Mouse (Mus musculus) forebrain, embryonic 10.5 days (tissue): Measurements from ENCODE around the gene Tom1. TPM values are rescaled to one million over a fixed set of nuclear protein-coding genes. Genes with fewer than 3 reads are reported as not detected.

Experiments
- DNase-seq: peaks from one replicate; pipeline ENCODE4 v3.0.0-alpha.2; 2017; ENCODE audit warnings: low spot score; ENCODE audit errors: extremely low spot score
- H3K27ac ChIP-seq: fragments of 300-500 bp; sonication (generic); 2 replicates; pipeline ENCODE4 v1.5.1; 2016; ENCODE audit warnings: mild to moderate bottlenecking
- H3K27me3 ChIP-seq: fragments of 300-500 bp; sonication (generic); 2 replicates; pipeline ENCODE4 v1.6.1; 2016; ENCODE audit warnings: mild to moderate bottlenecking; ENCODE audit not compliant: poor library complexity, severe bottlenecking
- H3K36me3 ChIP-seq: fragments of 300-500 bp; sonication (generic); replicated peaks from 2 replicates; pipeline ENCODE4 v1.6.1; 2016; ENCODE audit warnings: mild to moderate bottlenecking, moderate library complexity
- H3K4me1 ChIP-seq: fragments of 300-500 bp; sonication (generic); 2 replicates; pipeline ENCODE4 v1.6.1; 2016
- H3K4me3 ChIP-seq: fragments of 300-500 bp; sonication (generic); 2 replicates; pipeline ENCODE4 v1.5.1; 2016; ENCODE audit warnings: mild to moderate bottlenecking, moderate library complexity
- H3K9me3 ChIP-seq: fragments of 300-500 bp; sonication (generic); 2 replicates; pipeline ENCODE4 v1.6.1; 2016; ENCODE audit warnings: mild to moderate bottlenecking, moderate library complexity
- WGBS: fragments of 180-500 bp; shearing (Covaris S2); methylation state at CpG from one replicate; pipeline ENCODE4 v1.1.7; 2016; 5-methylcytosine and 5-hydroxymethylcytosine counted together
- polyA plus RNA-seq: library from polyadenylated mRNA; unstranded; fragments of >200 nt; fragmentation: Nextera tagmentation; extraction: Ambion mirVana; gene quantifications from 2 replicates; pipeline ENCODE4 v1.2.1, GENCODE M21; 2016

Gene Tom1
- polyA plus RNA-seq, 1 experiment from 2014 or later, result 30.0 TPM

DNA sequence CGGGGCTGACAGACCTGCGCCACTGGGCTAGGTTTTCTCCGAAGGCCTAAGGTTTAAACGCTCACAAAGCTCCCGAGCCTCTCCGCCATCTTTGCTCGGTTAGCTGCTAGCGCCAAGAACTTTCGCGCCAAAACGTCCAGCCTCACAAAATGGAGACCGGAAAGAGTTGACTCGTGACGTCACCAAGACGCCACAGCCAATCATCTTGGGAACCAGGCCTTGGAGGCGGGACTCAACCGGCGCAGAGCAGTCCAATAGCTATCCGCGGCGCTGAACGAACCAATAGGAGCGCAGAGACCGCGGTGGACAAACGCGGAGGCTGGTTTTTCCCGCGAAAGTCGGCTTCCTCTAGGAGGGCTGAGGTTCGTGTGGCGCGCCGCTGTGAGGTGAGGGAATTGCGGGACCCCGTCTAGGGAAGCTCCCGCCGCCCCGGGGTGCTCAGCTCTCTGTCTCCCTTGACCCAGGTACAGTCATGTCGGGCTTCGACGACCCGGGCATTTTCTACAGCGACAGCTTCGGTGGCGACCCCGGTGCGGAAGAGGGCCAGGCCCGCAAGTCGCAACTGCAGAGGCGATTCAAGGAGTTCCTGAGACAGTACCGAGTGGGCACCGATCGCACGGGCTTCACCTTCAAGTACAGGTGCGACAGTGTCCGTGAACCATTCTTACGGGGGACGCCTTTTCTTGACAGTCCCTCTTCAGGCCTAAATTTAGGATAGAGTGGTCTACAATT lies 75.9 kb downstream of the Tom1 start, which contains the start of gene Mcm5:
Gene Mcm5, plus strand, starts transcription at position 334 of the 732 bp plus-strand sequence.
- under 1% methylated on average over 59 of the region's 59 CpGs for WGBS
- peaks cover 39% of the 10 kb centered on the region for H3K4me1 ChIP-seq
- peaks cover 44% of the 10 kb centered on the region for H3K36me3 ChIP-seq
- peak within 1 kb of the TSS; percentile 97 for H3K27ac ChIP-seq
- H3K4me3 ChIP-seq, result peak within 1 kb of the TSS; percentile 80
- H3K27me3 ChIP-seq, result no peaks in the 10 kb centered on the region
- no peaks in the 10 kb centered on the region for H3K9me3 ChIP-seq
- DNase-seq, result peak; percentile 100

- peak; percentile 27 for DNase-seq
- Histone ChIP-seq H3K4me1 (peaks cover 39% of the 10 kb centered on the region), H3K4me3 (peak overlapping the region; percentile 80), H3K36me3 (peaks cover 51% of the 10 kb centered on the region), H3K27me3 (no peaks in the 10 kb centered on the region), H3K27ac (peak overlapping the region; percentile 97), H3K9me3 (no peaks in the 10 kb centered on the region)
- WGBS, result 26% methylated on average over 13 of the region's 13 CpGs
Measured at GRCm38 (mm10) chr8:75110093-75110492, 76.6 kb downstream of the Tom1 start.

GRCm38 (mm10) chr8:75118505-75118904 lies 85.0 kb downstream of the Tom1 start:
- Histone ChIP-seq H3K27me3 (no peaks in the 10 kb centered on the region), H3K36me3 (peaks cover 100% of the 10 kb centered on the region), H3K4me1 (no peaks in the 10 kb centered on the region), H3K9me3 (no peaks in the 10 kb centered on the region), H3K27ac (no peak overlapping the region), H3K4me3 (no peak overlapping the region)
- DNase-seq, result no peak
- WGBS, result 98% methylated on average over 1 of the region's 1 CpGs

DNA sequence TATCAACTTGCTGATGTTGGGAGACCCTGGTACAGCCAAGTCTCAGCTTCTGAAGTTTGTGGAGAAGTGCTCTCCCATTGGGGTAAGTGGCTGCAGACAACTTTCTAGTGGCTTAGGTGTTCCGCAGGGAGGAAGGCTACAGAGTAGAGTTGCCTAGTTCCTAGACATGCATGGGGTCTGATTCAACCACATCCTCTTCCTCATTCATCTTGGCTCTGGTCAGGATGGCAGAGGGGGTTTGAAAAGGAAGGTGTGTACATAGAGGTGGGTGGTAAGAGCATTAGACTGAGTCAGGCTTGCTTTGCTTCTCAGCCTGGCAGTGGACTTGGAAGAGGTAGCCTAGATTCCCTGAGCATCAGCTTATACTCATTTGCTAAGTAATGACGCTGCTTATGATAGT lies 85.8 kb downstream of the Tom1 start:
- Histone ChIP-seq H3K27me3 (no peaks in the 10 kb centered on the region), H3K36me3 (peaks cover 100% of the 10 kb centered on the region)
- WGBS, result 97% methylated on average over 2 of the region's 2 CpGs

More for the DNA sequence above, 85.8 kb downstream of the Tom1 start:
- no peaks in the 10 kb centered on the region for H3K4me1 ChIP-seq
- no peak overlapping the region for H3K27ac ChIP-seq
- no peaks in the 10 kb centered on the region for H3K9me3 ChIP-seq
- H3K4me3 ChIP-seq, result no peak overlapping the region
- no peak for DNase-seq

Other genes starting within 250 kb of the Tom1 start
- gene Isx, start 160.5 kb upstream of the Tom1 start, polyA plus RNA-seq, result not detected in 2 replicates
- 49.5 and 51.2 TPM in 2 replicates for gene Hmgxb4, start 40.3 kb upstream of the Tom1 start, polyA plus RNA-seq
- 19.7 and 23.2 TPM in 2 replicates for gene Hmox1, start 59.9 kb downstream of the Tom1 start, polyA plus RNA-seq
- gene Mcm5, start 75.9 kb downstream of the Tom1 start, polyA plus RNA-seq, result 360 and 365 TPM in 2 replicates
- gene Rasd2, start 180.2 kb downstream of the Tom1 start, polyA plus RNA-seq, result 0.11 and 0.28 TPM in 2 replicates